Mouse (Mus musculus) G1E-ER4 (cell line): Measurements from ENCODE around the gene Accs. TPM values are rescaled to one million over a fixed set of nuclear protein-coding genes. Genes with fewer than 3 reads are reported as not detected.

Experiments
- GATA1 ChIP-seq: IDR thresholded peaks from one replicate; pipeline ENCODE4 v1.8.0; 2012; ENCODE audit warnings: low read length, inconsistent platforms
- polyA plus RNA-seq: library from polyadenylated mRNA; stranded (reverse); fragments of >175 nt; gene quantifications from 2 replicates; pipeline ENCODE4 v1.2.3, GENCODE M21; 2012

Gene Accs
- polyA plus RNA-seq, 1 experiment: 1.5 TPM

DNA sequence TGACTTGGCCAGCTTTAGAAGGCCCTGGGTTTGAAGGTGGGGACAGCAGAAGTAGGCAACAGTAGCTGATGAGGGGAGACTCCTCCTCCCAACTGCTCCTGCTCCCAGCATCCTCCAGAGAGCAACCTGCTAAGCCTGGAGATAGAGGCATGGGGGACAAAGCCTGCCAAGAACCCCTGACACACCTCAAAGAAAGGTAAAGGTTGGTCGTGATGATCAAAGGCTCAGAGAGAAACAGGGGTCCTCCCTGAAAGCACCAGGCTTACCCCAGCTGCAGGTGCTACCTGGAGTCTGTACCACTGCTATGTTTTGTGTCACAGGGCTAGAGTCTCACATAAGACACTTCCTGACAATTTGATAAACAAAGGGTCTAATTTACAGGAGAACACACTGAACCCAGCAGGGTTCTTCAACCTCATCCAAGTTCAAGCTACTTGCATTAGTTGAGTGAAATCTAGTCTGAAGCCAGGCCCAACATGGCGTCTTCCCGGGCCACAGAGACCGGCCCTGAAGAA, 21.7 kb upstream of the Accs start:
- no peak for TF ChIP-seq GATA1

DNA sequence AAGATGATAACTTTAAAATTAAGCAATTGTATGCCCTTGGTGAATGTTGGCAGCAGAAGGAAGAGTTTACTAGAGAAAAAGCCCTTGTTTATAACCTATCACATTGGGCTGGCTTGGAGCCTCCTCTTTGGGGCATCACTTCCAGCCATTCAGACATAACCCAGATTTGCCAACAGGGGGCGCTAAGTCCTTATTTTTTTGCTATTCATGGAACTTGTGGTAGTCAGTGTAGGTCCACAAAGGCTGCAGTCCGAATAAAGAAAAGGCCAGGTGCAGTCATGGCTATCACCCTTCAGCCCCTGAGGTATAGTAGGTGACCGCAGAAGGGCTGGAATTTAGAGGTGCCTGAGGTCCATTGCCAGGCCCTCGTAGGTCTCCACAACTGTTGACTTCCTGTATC, 21.1 kb upstream of the Accs start:
- no peak for TF ChIP-seq GATA1

DNA sequence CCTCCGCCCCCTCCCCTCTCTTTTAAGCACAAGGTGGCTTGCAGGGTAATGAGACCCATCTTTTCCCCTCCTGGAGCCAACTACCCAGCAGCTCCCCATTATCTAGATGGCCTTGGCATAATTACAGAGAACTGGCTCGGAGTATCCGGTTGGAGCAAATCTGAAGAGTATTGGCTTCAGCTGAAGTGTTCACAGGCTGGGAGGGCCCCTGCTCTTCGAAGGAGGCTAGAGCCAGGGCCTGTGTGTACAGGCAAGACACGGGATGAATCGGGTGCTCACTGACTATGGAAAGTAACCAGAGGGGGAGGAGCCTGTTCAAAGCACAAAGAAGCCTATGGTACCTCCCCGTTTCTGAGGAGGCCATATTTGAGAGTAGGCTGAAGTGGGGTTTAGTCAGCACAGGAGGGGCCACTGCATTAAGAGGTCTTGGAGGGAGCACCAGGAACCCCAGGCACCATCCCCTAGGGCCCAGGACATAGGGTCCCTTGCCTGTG, 19.4 kb upstream of the Accs start, which contains the start of gene Accsl:
TSS of gene Accsl (minus strand) at position 51 of the 494 bp plus-strand sequence.
- TF ChIP-seq GATA1: no peak

- no peak for TF ChIP-seq GATA1
Measured at GRCm38 (mm10) chr2:93868566-93868965, 18.8 kb upstream of the Accs start.

GRCm38 (mm10) chr2:93863229-93863628, 13.5 kb upstream of the Accs start:
- no peak for TF ChIP-seq GATA1

- no peak for TF ChIP-seq GATA1
Measured at GRCm38 (mm10) chr2:93858845-93859244, 9.1 kb upstream of the Accs start.

- no peak for TF ChIP-seq GATA1
Measured at GRCm38 (mm10) chr2:93851303-93851702, 1.6 kb upstream of the Accs start.

DNA sequence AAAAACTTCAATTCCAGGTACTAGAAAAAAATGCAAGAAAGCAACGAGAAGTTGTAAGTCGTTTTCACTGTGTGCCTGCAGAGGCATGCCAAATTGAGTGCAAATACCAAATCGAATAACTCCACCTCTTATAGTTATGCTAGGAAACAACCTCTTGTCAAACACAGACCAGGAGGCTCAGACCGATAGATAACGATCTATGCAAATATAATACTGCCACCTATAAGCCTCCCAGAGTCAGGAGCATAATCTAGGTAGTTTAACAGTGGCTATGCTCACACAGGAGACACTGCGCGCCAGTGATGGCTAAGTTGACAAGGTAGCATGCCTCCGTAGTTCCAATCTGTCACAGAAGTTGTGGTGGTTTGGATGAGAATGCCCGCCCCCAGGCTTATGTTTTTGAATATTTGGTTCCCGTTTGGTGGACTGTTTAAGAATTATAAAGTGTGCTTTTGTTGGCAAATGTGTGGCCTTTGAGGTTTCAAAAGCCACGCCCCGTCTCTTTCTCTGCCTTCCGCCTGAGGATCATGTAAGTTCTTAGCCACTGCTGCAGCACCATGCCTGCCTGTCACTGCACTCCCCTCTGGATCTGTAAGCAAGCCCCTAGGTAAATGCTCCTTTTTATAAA, 688 bp upstream of the Accs start:
- no peak for TF ChIP-seq GATA1

GRCm38 (mm10) chr2:93841349-93841748, 8.4 kb downstream of the Accs start:
- no peak for TF ChIP-seq GATA1

GRCm38 (mm10) chr2:93840109-93840508, 9.6 kb downstream of the Accs start:
- TF ChIP-seq GATA1: no peak

GRCm38 (mm10) chr2:93838931-93839330, 10.8 kb downstream of the Accs start:
- TF ChIP-seq GATA1: no peak

DNA sequence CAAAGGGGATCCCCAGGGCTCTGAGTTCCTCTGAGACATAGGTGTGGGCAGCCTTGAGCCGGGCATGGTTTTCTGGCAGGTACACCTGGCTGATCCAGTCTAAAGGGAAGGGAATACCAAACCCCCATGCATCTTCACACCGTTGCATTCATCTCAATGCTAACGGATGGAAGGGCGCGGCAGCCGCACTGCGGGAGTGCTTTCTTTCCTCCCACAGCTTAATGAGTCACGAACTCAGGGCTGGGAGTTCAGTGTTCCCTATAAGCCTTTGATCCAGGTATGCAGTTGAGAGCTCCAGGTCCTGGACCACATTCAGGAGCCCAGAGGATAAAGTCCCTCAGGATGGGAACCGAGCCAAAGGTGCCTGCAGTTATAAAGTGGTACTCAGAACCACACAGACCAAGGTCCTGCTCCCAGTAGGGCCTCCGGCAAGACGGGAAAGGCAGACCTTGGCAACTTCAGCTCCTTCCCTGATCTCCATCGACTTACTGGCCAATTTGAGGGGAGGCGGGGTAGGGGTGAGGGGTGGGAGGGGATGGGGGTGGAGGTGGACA, 13.4 kb downstream of the Accs start:
- no peak for TF ChIP-seq GATA1

- TF ChIP-seq GATA1: no peak
Measured at GRCm38 (mm10) chr2:93835596-93835995, 14.1 kb downstream of the Accs start.

GRCm38 (mm10) chr2:93823519-93823918, 26.2 kb downstream of the Accs start:
- TF ChIP-seq GATA1: no peak

- no peak for TF ChIP-seq GATA1
Measured at GRCm38 (mm10) chr2:93822045-93822749, 27.5 kb downstream of the Accs start, which contains the start of gene Ext2. Gene Ext2 (minus strand): TSS chr2:93822568.

- no peak for TF ChIP-seq GATA1
Measured at GRCm38 (mm10) chr2:93817791-93818190, 32.0 kb downstream of the Accs start.
